Mouse (Mus musculus) lung, embryonic 14.5 days (tissue): Measurements from ENCODE around the gene Gm28308. TPM values are rescaled to one million over a fixed set of nuclear protein-coding genes. Genes with fewer than 3 reads are reported as not detected.

ENCODE experiments used
- ATAC-seq: fragments of 200-750 bp; cut with Nextera tagmentation; 2 replicates; pipeline ENCODE4 v1.8.0; 2017; ENCODE audit warnings: mild to moderate bottlenecking, moderate TSS enrichment, moderate library complexity; ENCODE audit not compliant: insufficient read depth
- DNase-seq: peaks from one replicate; pipeline ENCODE4 v3.0.0-alpha.2; 2015
- H3K27ac ChIP-seq: fragments of 300-500 bp; sonication (generic); 2 replicates; pipeline ENCODE4 v1.5.1; 2014; ENCODE audit warnings: low read depth, mild to moderate bottlenecking, moderate library complexity
- H3K27me3 ChIP-seq: fragments of 300-500 bp; sonication (generic); 2 replicates; pipeline ENCODE4 v1.6.1; 2014; ENCODE audit warnings: low read length, control low read depth; ENCODE audit not compliant: insufficient read depth
- H3K36me3 ChIP-seq: fragments of 300-500 bp; sonication (generic); 2 replicates; pipeline ENCODE4 v1.6.1; 2014; ENCODE audit warnings: control low read depth; ENCODE audit not compliant: insufficient read depth
- H3K4me1 ChIP-seq: fragments of 300-500 bp; sonication (generic); 2 replicates; pipeline ENCODE4 v1.6.1; 2014; ENCODE audit warnings: antibody characterized with exemption, control low read depth; ENCODE audit not compliant: insufficient read depth
- H3K4me2 ChIP-seq: fragments of 300-500 bp; sonication (generic); 2 replicates; pipeline ENCODE4 v1.6.1; 2014; ENCODE audit warnings: mild to moderate bottlenecking
- H3K4me3 ChIP-seq: fragments of 300-500 bp; sonication (generic); 2 replicates; pipeline ENCODE4 v1.5.1; 2014; ENCODE audit warnings: low read depth, low read length
- H3K9ac ChIP-seq: fragments of 300-500 bp; sonication (generic); 2 replicates; pipeline ENCODE4 v1.6.1; 2014
- H3K9me3 ChIP-seq: fragments of 300-500 bp; sonication (generic); 2 replicates; pipeline ENCODE4 v1.6.1; 2016; ENCODE audit warnings: low read depth, low read length, control low read depth
- CTCF ChIP-seq: IDR thresholded peaks from 2 replicates; pipeline ENCODE4 v1.5.1; 2016; ENCODE audit warnings: antibody characterized with exemption, low read depth
- WGBS: fragments of 180-500 bp; shearing (Covaris S2); extraction: QIAGEN DNeasy Blood & Tissue Kit; methylation state at CpG from one replicate; pipeline ENCODE4 v1.1.7; 2014; 5-methylcytosine and 5-hydroxymethylcytosine counted together
- polyA plus RNA-seq: library from polyadenylated mRNA; unstranded; fragments of >200 nt; fragmentation: Nextera tagmentation; extraction: Ambion mirVana; gene quantifications from 2 replicates; pipeline ENCODE4 v1.2.1, GENCODE M21; 2014

Gene Gm28308
- polyA plus RNA-seq, 1 experiment from 2014 or later, result not detected

DNA sequence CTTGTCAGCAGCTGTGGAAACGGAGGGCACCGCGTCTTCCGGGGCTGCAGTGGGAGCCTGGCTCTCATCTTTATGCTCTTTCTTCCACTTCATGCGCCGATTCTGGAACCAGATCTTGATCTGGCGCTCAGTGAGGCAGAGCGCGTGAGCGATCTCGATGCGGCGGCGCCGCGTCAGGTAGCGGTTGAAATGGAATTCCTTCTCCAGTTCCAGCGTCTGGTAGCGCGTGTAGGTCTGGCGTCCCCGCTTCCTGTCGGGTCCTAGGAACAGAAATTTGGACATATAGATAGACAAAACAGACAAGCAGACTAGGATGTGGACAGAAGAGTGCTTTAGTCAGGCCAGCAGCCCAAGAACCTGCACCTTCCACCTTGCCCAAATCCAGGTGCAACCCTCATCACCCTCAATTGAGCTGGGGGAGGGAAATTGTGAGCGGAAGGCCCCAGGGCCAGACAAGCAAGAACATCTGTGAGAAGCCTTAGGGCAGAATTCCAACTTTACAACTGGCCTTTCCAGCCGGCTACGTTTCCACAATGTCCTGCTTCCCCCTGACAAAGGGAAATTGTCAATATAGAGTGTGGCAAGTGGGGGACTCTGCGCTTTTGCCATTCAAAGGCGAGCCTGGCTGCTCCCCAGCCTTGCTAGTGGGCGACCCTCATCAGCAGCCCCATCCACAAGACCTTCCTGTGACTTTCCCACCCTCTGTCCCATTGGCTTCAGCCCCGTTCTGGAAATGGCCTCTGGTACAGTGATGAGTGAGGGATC, 2.8 kb upstream of the Gm28308 start:
- H3K27ac ChIP-seq, result no peak overlapping the region
- H3K4me1 ChIP-seq, result no peaks in the 10 kb centered on the region
- ATAC-seq (no peak), DNase-seq (no peak)
- no peaks in the 10 kb centered on the region for H3K36me3 ChIP-seq
- H3K4me3 ChIP-seq, result peak overlapping the region; percentile 13; the same call in 1 of the 2 replicates
- no peak overlapping the region for H3K9ac ChIP-seq
- H3K27me3 ChIP-seq, result peaks cover 99% of the 10 kb centered on the region
- H3K9me3 ChIP-seq, result no peaks in the 10 kb centered on the region
- TF ChIP-seq CTCF, result no peak
- peak overlapping the region; percentile 81 for H3K4me2 ChIP-seq
- WGBS, result 5% methylated on average over 30 of the region's 30 CpGs

DNA sequence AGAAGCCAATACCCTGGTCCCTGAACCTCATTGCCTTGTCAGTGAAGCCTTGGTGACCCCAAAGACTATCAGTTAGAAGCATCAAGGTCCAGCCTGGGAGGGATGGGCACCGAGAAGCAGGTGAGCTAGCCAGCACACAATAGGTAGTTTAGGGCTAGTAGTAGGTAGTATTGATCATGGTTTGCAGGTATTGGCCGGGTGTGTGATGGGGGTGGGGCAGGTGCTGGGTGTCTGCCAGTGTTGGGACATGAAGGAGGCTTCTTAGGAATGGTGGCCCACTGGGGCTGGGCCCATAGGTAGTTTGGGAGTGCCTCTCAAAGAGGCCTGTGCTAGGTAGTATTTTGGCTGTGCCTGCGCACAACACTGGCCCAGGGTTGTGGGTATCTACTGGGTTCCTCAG, 1.9 kb upstream of the Gm28308 start:
- DNase-seq, result no peak
- no peak for TF ChIP-seq CTCF
- 35% methylated on average over 3 of the region's 3 CpGs for WGBS
- Histone ChIP-seq H3K4me3 (no peak overlapping the region), H3K36me3 (no peaks in the 10 kb centered on the region), H3K27ac (no peak overlapping the region), H3K9ac (no peak overlapping the region), H3K4me2 (no peak overlapping the region), H3K27me3 (peaks cover 99% of the 10 kb centered on the region), H3K9me3 (no peaks in the 10 kb centered on the region), H3K4me1 (no peaks in the 10 kb centered on the region)
- ATAC-seq, result no peak

DNA sequence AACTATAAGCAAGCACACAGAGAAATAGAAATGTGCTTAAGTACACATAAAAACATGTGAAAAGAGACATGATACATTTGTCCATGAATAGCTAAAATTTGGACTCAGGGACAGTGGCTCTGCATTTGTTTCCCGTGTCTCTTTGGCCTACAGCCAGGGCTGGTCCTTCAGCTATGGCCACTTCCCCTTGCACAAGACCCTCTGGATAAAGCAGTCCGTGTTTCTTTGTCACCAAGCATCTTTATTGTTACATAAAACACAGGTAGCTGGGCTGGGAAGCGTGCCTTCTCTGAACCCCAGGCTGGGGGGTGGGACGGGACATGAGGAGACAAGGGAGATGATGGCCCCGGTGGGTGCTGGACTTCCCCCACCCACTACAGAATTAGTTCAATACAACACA, 1.1 kb upstream of the Gm28308 start:
- H3K9ac ChIP-seq, result no peak overlapping the region
- no peak for ATAC-seq
- H3K9me3 ChIP-seq, result no peaks in the 10 kb centered on the region
- H3K27me3 ChIP-seq, result peaks cover 98% of the 10 kb centered on the region
- peak; percentile 44 for DNase-seq
- H3K27ac ChIP-seq, result no peak overlapping the region
- TF ChIP-seq CTCF, result no peak
- no peaks in the 10 kb centered on the region for H3K4me1 ChIP-seq
- H3K4me2 ChIP-seq, result peak overlapping the region; percentile 87; the same call in 1 of the 2 replicates
- H3K36me3 ChIP-seq, result no peaks in the 10 kb centered on the region
- 32% methylated on average over 5 of the region's 5 CpGs for WGBS
- H3K4me3 ChIP-seq, result no peak overlapping the region

DNA sequence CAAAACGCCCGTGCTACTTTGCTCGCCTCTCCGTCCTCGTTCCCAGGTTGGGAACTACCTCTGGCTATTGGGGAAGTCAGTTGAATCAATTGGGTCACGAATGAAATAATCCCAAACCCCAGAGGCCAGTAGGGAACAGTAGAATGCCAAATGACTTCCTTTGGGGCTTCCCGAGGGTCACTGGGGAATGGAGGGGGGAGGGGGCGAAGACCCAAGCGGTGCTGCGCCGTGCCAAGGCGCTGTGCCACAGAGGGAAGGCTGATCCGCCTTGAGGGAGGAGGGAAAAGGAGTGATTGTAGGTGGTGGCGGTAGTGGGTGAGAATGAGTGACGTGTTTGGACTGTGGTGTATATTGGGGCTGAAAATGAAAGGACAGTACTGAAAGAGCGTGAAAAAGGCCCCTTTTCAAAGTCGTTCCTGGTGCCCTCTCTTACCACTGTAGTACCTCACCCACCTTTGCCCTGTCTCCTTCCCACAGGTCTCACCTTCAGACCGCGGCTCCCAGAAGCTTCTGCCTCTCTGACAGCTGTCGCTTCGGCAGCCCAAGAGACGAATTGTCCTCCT, 502 bp downstream of the Gm28308 start:
- Histone ChIP-seq H3K36me3 (no peaks in the 10 kb centered on the region), H3K4me1 (0 out of 2 replicates have a peak, but pooled peaks cover 3% of the 10 kb centered on the region), H3K27ac (peak overlapping the region; percentile 85; the same call in 1 of the 2 replicates), H3K27me3 (peaks cover 95% of the 10 kb centered on the region), H3K4me2 (peak overlapping the region; percentile 87), H3K9ac (peak overlapping the region; percentile 40), H3K4me3 (peak overlapping the region; percentile 43), H3K9me3 (no peaks in the 10 kb centered on the region)
- TF ChIP-seq CTCF, result no peak
- DNase-seq (peak; percentile 49), ATAC-seq (no peak)
- whole genome bisulfite sequencing, result 4% methylated on average over 22 of the region's 22 CpGs

DNA sequence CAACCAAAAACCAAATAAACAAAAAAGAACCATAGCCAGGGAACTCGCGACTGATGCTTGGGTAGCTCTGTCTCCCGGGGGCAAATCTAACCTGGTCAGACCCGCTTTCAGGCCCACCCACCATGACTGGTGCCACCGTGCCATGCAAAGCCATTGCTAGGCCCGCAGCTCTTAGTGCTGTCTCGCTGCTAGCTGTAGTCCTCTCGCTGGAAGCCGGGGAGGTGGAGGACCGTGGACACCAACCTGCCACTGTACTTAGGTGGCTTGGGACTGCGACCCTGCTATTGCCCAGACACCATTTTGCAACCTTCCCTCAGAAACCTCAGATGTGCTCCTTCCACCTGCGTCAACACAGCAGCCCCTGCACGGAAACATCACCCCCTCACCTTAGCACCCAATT, 1.2 kb downstream of the Gm28308 start:
- H3K9me3 ChIP-seq, result no peaks in the 10 kb centered on the region
- DNase-seq, result no peak
- no peak for TF ChIP-seq CTCF
- H3K27me3 ChIP-seq, result peaks cover 92% of the 10 kb centered on the region
- H3K4me3 ChIP-seq, result peak overlapping the region; percentile 43
- H3K36me3 ChIP-seq, result no peaks in the 10 kb centered on the region
- WGBS, result 6% methylated on average over 13 of the region's 13 CpGs
- peak overlapping the region; percentile 87 for H3K4me2 ChIP-seq
- 0 out of 2 replicates have a peak, but pooled peaks cover 3% of the 10 kb centered on the region for H3K4me1 ChIP-seq
- H3K9ac ChIP-seq, result peak overlapping the region; percentile 40
- 0 out of 2 replicates have a peak overlapping the region, but pooled peaks have one; percentile 50 for H3K27ac ChIP-seq
- no peak for ATAC-seq

DNA sequence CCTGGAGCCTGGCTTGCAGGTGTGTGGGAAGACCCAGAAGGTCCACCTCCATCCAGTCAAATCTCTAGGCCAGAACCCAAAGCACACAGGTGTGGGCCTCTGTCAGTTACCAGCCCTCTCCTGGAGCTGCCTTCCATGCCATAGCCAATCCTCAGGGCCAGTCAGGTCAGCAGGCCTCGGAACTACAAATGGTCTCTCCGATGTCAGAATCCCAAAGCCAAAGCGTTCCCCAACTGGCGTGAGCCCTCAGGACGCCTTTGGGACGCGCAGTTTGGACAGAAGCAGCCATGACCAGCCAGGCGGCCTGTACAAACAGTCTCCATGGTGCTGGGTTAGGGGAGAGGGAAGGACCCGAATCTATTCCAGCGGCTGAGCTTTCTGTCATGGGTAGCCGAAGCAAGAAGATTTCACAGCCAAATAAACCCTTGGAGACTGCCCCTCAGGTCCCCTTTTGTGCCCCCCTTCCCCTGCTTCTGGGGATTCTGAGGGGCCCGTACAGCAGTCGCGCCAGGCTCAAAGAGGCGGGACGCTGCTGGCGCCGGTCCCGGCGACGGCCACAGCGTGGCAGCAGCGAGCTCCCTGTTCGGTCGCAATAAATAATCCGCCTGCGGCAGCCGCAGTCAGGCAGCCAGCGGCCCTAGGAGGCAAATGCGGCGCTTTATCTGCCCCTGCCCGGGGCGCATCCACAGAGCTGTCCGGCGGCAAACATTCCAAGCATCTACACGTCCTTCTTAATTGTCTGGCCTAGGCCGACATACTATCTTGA, 1.8 kb downstream of the Gm28308 start:
- peak overlapping the region; percentile 87 for H3K4me2 ChIP-seq
- H3K9me3 ChIP-seq, result no peaks in the 10 kb centered on the region
- WGBS, result 3% methylated on average over 37 of the region's 37 CpGs
- H3K27ac ChIP-seq, result peak overlapping the region; percentile 58; the same call in 1 of the 2 replicates
- DNase-seq (peak; percentile 95), ATAC-seq (peak; percentile 16)
- H3K9ac ChIP-seq, result peak overlapping the region; percentile 40
- H3K4me1 ChIP-seq, result 0 out of 2 replicates have a peak, but pooled peaks cover 3% of the 10 kb centered on the region
- peak overlapping the region; percentile 43 for H3K4me3 ChIP-seq
- peak; percentile 78 for TF ChIP-seq CTCF
- H3K36me3 ChIP-seq, result no peaks in the 10 kb centered on the region
- H3K27me3 ChIP-seq, result peaks cover 91% of the 10 kb centered on the region

DNA sequence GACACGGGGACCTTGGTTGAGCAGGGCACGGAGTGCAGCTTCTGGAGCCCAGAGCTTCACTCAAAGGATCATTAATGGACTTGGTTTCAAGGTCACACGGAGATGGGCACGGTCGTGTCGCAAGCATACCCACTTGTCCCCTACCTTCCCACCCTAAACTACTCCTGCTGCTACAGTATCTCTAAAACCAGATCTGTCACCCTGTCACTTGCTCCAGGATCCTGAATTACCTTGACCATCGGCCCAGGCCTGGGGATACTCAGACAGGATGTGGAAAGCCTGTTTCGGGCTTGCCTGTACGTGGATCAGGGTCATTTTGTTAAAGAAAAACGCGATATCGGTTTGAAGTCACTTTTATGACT, 3.5 kb downstream of the Gm28308 start:
- H3K27me3 ChIP-seq, result peaks cover 90% of the 10 kb centered on the region
- ATAC-seq (no peak), DNase-seq (no peak)
- H3K4me1 ChIP-seq, result 0 out of 2 replicates have a peak, but pooled peaks cover 3% of the 10 kb centered on the region
- H3K4me3 ChIP-seq, result peak overlapping the region; percentile 90
- peak overlapping the region; percentile 64 for H3K9ac ChIP-seq
- 30% methylated on average over 12 of the region's 12 CpGs for WGBS
- H3K9me3 ChIP-seq, result no peaks in the 10 kb centered on the region
- peak overlapping the region; percentile 89; the same call in 1 of the 2 replicates for H3K27ac ChIP-seq
- peak overlapping the region; percentile 87 for H3K4me2 ChIP-seq
- TF ChIP-seq CTCF, result no peak
- H3K36me3 ChIP-seq, result 0 out of 2 replicates have a peak, but pooled peaks cover 5% of the 10 kb centered on the region
